Mouse (Mus musculus): Measurements from ENCODE around the gene Pparg.

- no peak for TF ChIP-seq CTCF (IDR thresholded peaks at IDR 0.05; ENCODE audit: extremely low read depth, insufficient read depth, low read length)
- no peak for TF ChIP-seq POLR2A (IDR thresholded peaks at IDR 0.05; ENCODE audit: extremely low read depth, insufficient read depth, low read length)
Observed at GRCm38 (mm10) chr6:115380596-115380995, 19.8 kb downstream of the Pparg start.
